Mouse (Mus musculus) intestine, embryonic 14.5 days (tissue): Measurements from ENCODE around the gene Foxk2. TPM values are rescaled to one million over a fixed set of nuclear protein-coding genes. Genes with fewer than 3 reads are reported as not detected.
"Not testable (repeated sequence)": the region's sequence is repeated elsewhere in the genome, so short reads cannot be mapped to it uniquely, and the experiment has no call there.

Experiments used
- ATAC-seq: fragments of 200-750 bp; cut with Nextera tagmentation; replicated peaks from 2 replicates; pipeline ENCODE4 v1.8.0; 2017; ENCODE audit warnings: low read depth, moderate number of reproducible peaks, moderate TSS enrichment, moderate library complexity; ENCODE audit not compliant: low FRiP score, low TSS enrichment
- DNase-seq: peaks from one replicate; pipeline ENCODE4 v3.0.0-alpha.2; 2018; ENCODE audit warnings: low spot score
- H3K27ac ChIP-seq: fragments of 300-500 bp; sonication (generic); 2 replicates; pipeline ENCODE4 v1.5.1; 2014; ENCODE audit warnings: low read depth, mild to moderate bottlenecking, control low read depth
- H3K27me3 ChIP-seq: fragments of 300-500 bp; sonication (generic); replicated peaks from 2 replicates; pipeline ENCODE4 v1.6.1; 2014; ENCODE audit warnings: low read length, control low read depth; ENCODE audit not compliant: control insufficient read depth, insufficient read depth
- H3K36me3 ChIP-seq: fragments of 300-500 bp; sonication (generic); 2 replicates; pipeline ENCODE4 v1.6.1; 2014; ENCODE audit warnings: low read length, control low read depth; ENCODE audit not compliant: control insufficient read depth, insufficient read depth
- H3K4me1 ChIP-seq: fragments of 300-500 bp; sonication (generic); replicated peaks from 2 replicates; pipeline ENCODE4 v1.6.1; 2014; ENCODE audit warnings: low read length, control low read depth, mixed read lengths; ENCODE audit not compliant: control insufficient read depth, insufficient read depth
- H3K4me2 ChIP-seq: fragments of 300-500 bp; sonication (generic); 2 replicates; pipeline ENCODE4 v1.6.1; 2014; ENCODE audit warnings: low read length
- H3K4me3 ChIP-seq: fragments of 300-500 bp; sonication (generic); 2 replicates; pipeline ENCODE4 v1.5.1; 2014; ENCODE audit warnings: low read depth, low read length, control low read depth, mixed read lengths
- H3K9ac ChIP-seq: fragments of 300-500 bp; sonication (generic); 2 replicates; pipeline ENCODE4 v1.6.1; 2014; ENCODE audit warnings: mild to moderate bottlenecking, low read length
- H3K9me3 ChIP-seq: fragments of 300-500 bp; sonication (generic); 2 replicates; pipeline ENCODE4 v1.6.1; 2016; ENCODE audit warnings: low read length, control low read depth; ENCODE audit not compliant: control insufficient read depth
- WGBS: fragments of 180-500 bp; shearing (Covaris S2); extraction: QIAGEN DNeasy Blood & Tissue Kit; methylation state at CpG from one replicate; pipeline ENCODE4 v1.1.7; 2014; 5-methylcytosine and 5-hydroxymethylcytosine counted together
- polyA plus RNA-seq: library from polyadenylated mRNA; unstranded; fragments of >200 nt; fragmentation: Nextera tagmentation; extraction: Ambion mirVana; gene quantifications from 2 replicates; pipeline ENCODE4 v1.2.1, GENCODE M21; 2014

Foxk2 gene
- polyA plus RNA-seq, 1 experiment from 2014 or later, result 10.7 TPM

- no peaks in the 10 kb centered on the region for H3K4me1 ChIP-seq
- ATAC-seq, result no peak
- H3K9me3 ChIP-seq, result no peaks in the 10 kb centered on the region
- no peaks in the 10 kb centered on the region for H3K27me3 ChIP-seq
- H3K4me3 ChIP-seq, result no peak overlapping the region
- WGBS, result 75% methylated on average over 1 of the region's 1 CpGs
- no peak overlapping the region for H3K4me2 ChIP-seq
- no peak for DNase-seq
- H3K36me3 ChIP-seq, result peaks cover 61% of the 10 kb centered on the region
- H3K9ac ChIP-seq, result no peak overlapping the region
- no peak overlapping the region for H3K27ac ChIP-seq
Measured at GRCm38 (mm10) chr11:121340287-121340686, 80.5 kb downstream of the Foxk2 start.

DNA sequence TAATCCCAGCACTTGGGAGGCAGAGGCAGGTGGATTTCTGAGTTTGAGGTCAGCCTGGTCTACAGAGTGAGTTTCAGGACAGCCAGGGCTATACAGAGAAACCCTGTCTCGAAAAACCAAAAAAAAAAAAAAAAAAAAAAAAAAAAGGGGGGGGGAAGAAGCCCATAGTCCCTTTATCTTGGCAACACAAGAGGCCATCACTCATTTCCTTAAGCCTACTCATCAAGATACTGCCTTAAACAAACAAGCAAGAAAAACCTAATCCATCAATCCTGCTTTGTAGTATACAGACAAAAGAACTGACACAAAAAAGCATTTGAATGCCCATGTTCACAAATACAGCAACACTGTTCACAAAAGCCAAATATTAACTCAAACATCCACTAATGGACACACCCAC is 82.6 kb downstream of the Foxk2 start:
- H3K4me1 ChIP-seq, H3K27ac ChIP-seq, H3K9me3 ChIP-seq, H3K9ac ChIP-seq, DNase-seq, H3K4me3 ChIP-seq, H3K4me2 ChIP-seq, ATAC-seq, H3K27me3 ChIP-seq: not testable (repeated sequence)
- H3K36me3 ChIP-seq, result peaks cover 61% of the 10 kb centered on the region
- WGBS, result no CpG with 5 or more reads among the region's 1 CpGs

- H3K4me3 ChIP-seq, result no peak overlapping the region
- H3K4me1 ChIP-seq, result no peaks in the 10 kb centered on the region
- H3K9me3 ChIP-seq, result no peaks in the 10 kb centered on the region
- H3K36me3 ChIP-seq, result peaks cover 38% of the 10 kb centered on the region
- no peak for DNase-seq
- no peak overlapping the region for H3K27ac ChIP-seq
- no peaks in the 10 kb centered on the region for H3K27me3 ChIP-seq
- no peak for ATAC-seq
- H3K9ac ChIP-seq, result no peak overlapping the region
- no peak overlapping the region for H3K4me2 ChIP-seq
- WGBS, result 90% methylated on average over 2 of the region's 2 CpGs
Measured at GRCm38 (mm10) chr11:121347036-121347435, 87.2 kb downstream of the Foxk2 start.

- H3K27me3 ChIP-seq, result no peaks in the 10 kb centered on the region
- no peak overlapping the region for H3K4me3 ChIP-seq
- peaks cover 38% of the 10 kb centered on the region for H3K36me3 ChIP-seq
- DNase-seq (no peak), ATAC-seq (no peak)
- no peak overlapping the region for H3K9ac ChIP-seq
- 82% methylated on average over 2 of the region's 2 CpGs for WGBS
- no peaks in the 10 kb centered on the region for H3K9me3 ChIP-seq
- H3K4me1 ChIP-seq, result peaks cover 6% of the 10 kb centered on the region
- H3K4me2 ChIP-seq, result no peak overlapping the region
- H3K27ac ChIP-seq, result no peak overlapping the region
Measured at GRCm38 (mm10) chr11:121348166-121348565, 88.4 kb downstream of the Foxk2 start.

DNA sequence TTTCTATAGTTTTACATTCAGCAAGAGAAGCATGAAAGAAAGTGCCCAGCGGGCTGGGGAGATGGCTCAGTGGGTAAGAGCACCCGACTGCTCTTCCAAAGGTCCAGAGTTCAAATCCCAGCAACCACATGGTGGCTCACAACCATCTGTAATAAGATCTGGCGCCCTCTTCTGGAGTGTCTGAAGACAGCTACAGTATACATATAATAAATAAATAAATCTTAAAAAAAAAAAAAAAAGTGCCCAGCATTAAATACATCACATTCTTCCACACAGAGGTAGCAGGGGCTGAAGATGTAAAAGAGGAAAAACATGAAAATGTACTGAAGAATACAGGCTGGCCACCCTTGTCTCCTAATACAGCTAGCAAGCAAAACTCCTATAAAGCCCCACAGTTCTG is 88.9 kb downstream of the Foxk2 start:
- WGBS, result 89% methylated on average over 3 of the region's 3 CpGs

DNA sequence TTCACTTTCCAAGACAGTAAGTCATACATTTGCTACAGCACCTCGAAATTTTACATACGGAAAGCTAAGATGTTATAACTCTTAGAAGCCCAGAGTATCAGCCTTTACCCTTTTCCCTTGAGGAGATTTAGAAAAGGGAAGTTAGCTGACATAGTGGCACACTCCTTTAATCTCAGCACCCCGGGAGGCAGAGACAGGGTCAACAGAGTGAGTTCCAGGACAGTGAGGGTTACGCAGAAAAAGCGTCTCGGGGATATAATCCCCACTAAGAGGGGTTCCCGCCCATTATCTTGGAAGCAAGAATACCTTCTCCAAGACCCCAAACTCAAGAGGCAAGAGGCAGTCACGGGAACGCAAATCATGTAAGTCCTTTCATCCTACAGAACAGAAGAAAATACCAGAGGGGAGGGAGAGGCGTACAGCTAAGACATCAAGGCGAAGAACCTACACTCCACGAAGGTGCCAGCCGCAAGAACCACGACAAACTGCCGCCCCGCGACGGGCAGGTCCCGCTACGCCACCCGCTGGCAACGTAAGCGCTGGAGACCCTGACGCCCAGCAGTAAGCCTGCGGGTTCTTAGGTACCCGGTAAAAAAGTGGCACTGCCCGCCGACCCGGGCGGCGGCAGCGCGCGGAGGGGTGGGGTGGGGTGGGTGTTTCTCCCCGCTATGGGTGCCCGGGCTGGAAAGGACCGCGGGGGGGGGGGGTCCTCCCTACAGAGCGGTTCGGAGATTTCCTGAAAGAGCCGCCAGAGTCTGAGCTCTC is 93.7 kb downstream of the Foxk2 start:
- DNase-seq (peak; percentile 69), ATAC-seq (peak; percentile 29; the same call in 1 of the 2 replicates)
- Histone ChIP-seq H3K27ac (peak overlapping the region; percentile 83), H3K4me2 (peak overlapping the region; percentile 97), H3K36me3 (peaks cover 1% of the 10 kb centered on the region; the same call in 1 of the 2 replicates), H3K27me3 (no peaks in the 10 kb centered on the region), H3K9me3 (no peaks in the 10 kb centered on the region), H3K4me3 (peak overlapping the region; percentile 95), H3K4me1 (peaks cover 14% of the 10 kb centered on the region), H3K9ac (peak overlapping the region; percentile 95)
- WGBS, result 3% methylated on average over 39 of the region's 41 CpGs

More for the DNA sequence above, 88.9 kb downstream of the Foxk2 start:
- H3K4me1 ChIP-seq, H3K4me3 ChIP-seq, H3K27ac ChIP-seq, H3K9me3 ChIP-seq, H3K4me2 ChIP-seq, DNase-seq, H3K9ac ChIP-seq, H3K27me3 ChIP-seq, ATAC-seq: not testable (repeated sequence)
- peaks cover 38% of the 10 kb centered on the region for H3K36me3 ChIP-seq

GRCm38 (mm10) chr11:121354091-121354707 is 94.4 kb downstream of the Foxk2 start, which contains the start of gene Wdr45b:
Gene Wdr45b (minus strand): TSS chr11:121354445.
- Histone ChIP-seq H3K4me2 (peak within 1 kb of the TSS; percentile 97), H3K4me3 (peak within 1 kb of the TSS; percentile 95), H3K27me3 (no peaks in the 10 kb centered on the region), H3K9ac (peak within 1 kb of the TSS; percentile 95), H3K9me3 (no peaks in the 10 kb centered on the region), H3K27ac (peak within 1 kb of the TSS; percentile 83), H3K4me1 (peaks cover 14% of the 10 kb centered on the region), H3K36me3 (no peaks in the 10 kb centered on the region)
- DNase-seq (peak; percentile 98), ATAC-seq (peak; percentile 97)
- under 1% methylated on average over 69 of the region's 69 CpGs for WGBS
